Mouse (Mus musculus) erythroblast, embryonic 14.5 days (primary cell): ENCODE measurements at regions not wholly inside any gene's neighbourhood (a gene's known extent, or its start where the extent isn't known, plus 50 kb on each side); places are given as distances from the start of the nearest gene placed in this dataset.

ENCODE experiments used
- GATA1 ChIP-seq: IDR thresholded peaks from 2 replicates; pipeline ENCODE4 v1.6.1; 2012; ENCODE audit warnings: low read length, inconsistent platforms, mixed read lengths
- TAL1 ChIP-seq: IDR thresholded peaks from 3 replicates; pipeline ENCODE4 v1.6.1; 2012; ENCODE audit warnings: low read length, inconsistent platforms, mixed read lengths

- TF ChIP-seq GATA1 = no peak
- TF ChIP-seq TAL1 = no peak
Measured at GRCm38 (mm10) chr12:15964073-15964472, 147.4 kb upstream of the Trib2 start.
